In genomic region chr8:46322421-46322820, GRCm38 (mm10) we compare ENCODE assay signal across 44 mouse cellular contexts. TPM values are rescaled to one million over a fixed set of nuclear protein-coding genes. Genes with fewer than 3 reads are reported as not detected.
"Had no signal": no experiment of that assay in that cellular context is flagged by ENCODE, and none has a peak within 500 bp of the region (broad histone marks: within the 10 kb centered on the region; RNA-seq: fewer than 3 reads in every experiment).

No protein-coding gene starts in this region.

- H3K27me3 ChIP-seq: heart, embryonic 12.5 days; heart, embryonic 13.5 days; heart, embryonic 15.5 days; hindbrain, embryonic 12.5 days; hindbrain, embryonic 13.5 days; hindbrain, embryonic 15.5 days; intestine, embryonic 15.5 days; kidney, embryonic 15.5 days had no signal

- H3K9me3 ChIP-seq: heart, embryonic 15.5 days; hindbrain, embryonic 15.5 days; intestine, embryonic 15.5 days; kidney, embryonic 15.5 days had no signal

- H3K9ac ChIP-seq: heart, embryonic 12.5 days; heart, embryonic 13.5 days; heart, embryonic 15.5 days; hindbrain, embryonic 13.5 days; hindbrain, embryonic 14.5 days; hindbrain, embryonic 15.5 days; intestine, embryonic 15.5 days; kidney, embryonic 15.5 days had no signal

- H3K36me3 ChIP-seq: heart, embryonic 12.5 days; heart, embryonic 13.5 days; heart, embryonic 15.5 days; hindbrain, embryonic 10.5 days; hindbrain, embryonic 12.5 days; hindbrain, embryonic 13.5 days; hindbrain, embryonic 15.5 days; intestine, embryonic 15.5 days; kidney, embryonic 15.5 days had no signal

- H3K4me1 ChIP-seq: hindbrain, embryonic 10.5 days; hindbrain, embryonic 12.5 days had no signal

- ATAC-seq: inflammation-experienced regulatory T-cells, adult 6 months; intestine, postnatal 0 days had no signal

- H3K4me2 ChIP-seq: heart, embryonic 11.5 days; heart, embryonic 12.5 days; heart, embryonic 13.5 days; heart, embryonic 15.5 days; hindbrain, embryonic 12.5 days; hindbrain, embryonic 13.5 days; hindbrain, embryonic 14.5 days; hindbrain, embryonic 15.5 days; intestine, embryonic 15.5 days; kidney, embryonic 15.5 days had no signal

- DNase-seq: heart, postnatal 36 days; kidney, adult 11 months; kidney, adult 18-20 months; kidney, adult 8-10 months; kidney, adult 9 months; kidney, postnatal 10 days; kidney, postnatal 25 days; layer of hippocampus, adult 9-11 months; layer of hippocampus, postnatal 36 days had no signal

- H3K27ac ChIP-seq: heart, embryonic 13.5 days; heart, embryonic 15.5 days; hindbrain, embryonic 10.5 days; hindbrain, embryonic 12.5 days; hindbrain, embryonic 13.5 days; hindbrain, embryonic 14.5 days; hindbrain, embryonic 15.5 days; hindbrain, postnatal 0 days; intestine, embryonic 15.5 days; kidney, embryonic 15.5 days; kidney, postnatal 0 days; layer of hippocampus, adult 2 months; left cerebral cortex, adult 2 months had no signal

- H3K4me3 ChIP-seq: heart, embryonic 12.5 days; heart, embryonic 13.5 days; heart, embryonic 15.5 days; hindbrain, embryonic 10.5 days; hindbrain, embryonic 12.5 days; hindbrain, embryonic 13.5 days; hindbrain, embryonic 15.5 days; intestine, embryonic 15.5 days; kidney, embryonic 15.5 days; layer of hippocampus, adult 2 months; left cerebral cortex, adult 2 months had no signal

RNA-seq across cellular contexts. Expression of gene Helt, which starts 27.9 kb away (rescaled TPM):
- total RNA-seq: heart, postnatal 10 days; heart, postnatal 4 days; hematopoietic stem cell, adult 5-6 weeks; layer of hippocampus, adult 18-20 months; layer of hippocampus, adult 2 months; layer of hippocampus, adult 8-10 months; layer of hippocampus, postnatal 14 days; layer of hippocampus, postnatal 25 days; layer of hippocampus, postnatal 36 days; left cerebral cortex, adult 18-20 months; left cerebral cortex, adult 2 months had no signal
- polyA plus RNA-seq: heart, embryonic 11.5 days; heart, embryonic 12.5 days; heart, embryonic 13.5 days; heart, embryonic 14.5 days; heart, embryonic 15.5 days; heart, embryonic 16.5 days; heart, postnatal 0 days; hindbrain, embryonic 14.5 days; hindbrain, embryonic 16.5 days; inflammation-experienced regulatory T-cells, adult 6 months; intestine, embryonic 14.5 days; intestine, embryonic 15.5 days; intestine, embryonic 16.5 days; intestine, postnatal 0 days; kidney, adult 2 months; kidney, embryonic 14.5 days; kidney, embryonic 15.5 days; kidney, embryonic 16.5 days; kidney, postnatal 0 days; large intestine, adult 2 months had no signal
